Mouse (Mus musculus) kidney, postnatal 0 days (tissue): Measurements from ENCODE around the gene Cdk5rap2. TPM values are rescaled to one million over a fixed set of nuclear protein-coding genes. Genes with fewer than 3 reads are reported as not detected.

Source experiments
- ATAC-seq: fragments of 200-750 bp; cut with Nextera tagmentation; replicated peaks from 2 replicates; pipeline ENCODE4 v1.8.0; 2017; ENCODE audit warnings: low read depth, moderate number of reproducible peaks, moderate TSS enrichment, moderate library complexity; ENCODE audit not compliant: low FRiP score
- DNase-seq: peaks from one replicate; pipeline ENCODE4 v3.0.0-alpha.2; 2016; ENCODE audit warnings: low spot score
- H3K27ac ChIP-seq: fragments of 300-500 bp; sonication (generic); 2 replicates; pipeline ENCODE4 v1.5.1; 2014; ENCODE audit warnings: mild to moderate bottlenecking
- H3K27me3 ChIP-seq: fragments of 300-500 bp; sonication (generic); 2 replicates; pipeline ENCODE4 v1.6.1; 2014; ENCODE audit warnings: low read length, mixed read lengths; ENCODE audit not compliant: insufficient read depth
- H3K36me3 ChIP-seq: fragments of 300-500 bp; sonication (generic); 2 replicates; pipeline ENCODE4 v1.6.1; 2014; ENCODE audit warnings: low read length, mixed read lengths; ENCODE audit not compliant: insufficient read depth
- H3K4me1 ChIP-seq: fragments of 300-500 bp; sonication (generic); replicated peaks from 2 replicates; pipeline ENCODE4 v1.6.1; 2014; ENCODE audit warnings: antibody characterized with exemption, low read length, mixed read lengths; ENCODE audit not compliant: insufficient read depth
- H3K4me2 ChIP-seq: fragments of 300-500 bp; sonication (generic); 2 replicates; pipeline ENCODE4 v1.6.1; 2014; ENCODE audit warnings: mild to moderate bottlenecking, low read length, moderate library complexity, mixed read lengths
- H3K4me3 ChIP-seq: fragments of 300-500 bp; sonication (generic); replicated peaks from 2 replicates; pipeline ENCODE4 v1.5.1; 2014; ENCODE audit warnings: low read depth, low read length
- H3K9ac ChIP-seq: fragments of 300-500 bp; sonication (generic); 2 replicates; pipeline ENCODE4 v1.6.1; 2014; ENCODE audit warnings: low read depth, low read length
- H3K9me3 ChIP-seq: fragments of 300-500 bp; sonication (generic); replicated peaks from 2 replicates; pipeline ENCODE4 v1.6.1; 2016; ENCODE audit warnings: low read length, inconsistent platforms, mixed read lengths
- CTCF ChIP-seq: IDR thresholded peaks from 2 replicates; pipeline ENCODE4 v1.5.1; 2016; ENCODE audit warnings: antibody characterized with exemption, low read depth, mild to moderate bottlenecking, moderate library complexity
- WGBS: fragments of 180-500 bp; shearing (Covaris S2); extraction: QIAGEN DNeasy Blood & Tissue Kit; methylation state at CpG from one replicate; pipeline ENCODE4 v1.1.7; 2014; 5-methylcytosine and 5-hydroxymethylcytosine counted together
- polyA plus RNA-seq: library from polyadenylated mRNA; unstranded; fragments of >200 nt; fragmentation: Nextera tagmentation; extraction: Ambion mirVana; gene quantifications from 2 replicates; pipeline ENCODE4 v1.2.1, GENCODE M21; 2015

Gene Cdk5rap2
- polyA plus RNA-seq, 1 experiment from 2014 or later = 8.9 TPM

DNA sequence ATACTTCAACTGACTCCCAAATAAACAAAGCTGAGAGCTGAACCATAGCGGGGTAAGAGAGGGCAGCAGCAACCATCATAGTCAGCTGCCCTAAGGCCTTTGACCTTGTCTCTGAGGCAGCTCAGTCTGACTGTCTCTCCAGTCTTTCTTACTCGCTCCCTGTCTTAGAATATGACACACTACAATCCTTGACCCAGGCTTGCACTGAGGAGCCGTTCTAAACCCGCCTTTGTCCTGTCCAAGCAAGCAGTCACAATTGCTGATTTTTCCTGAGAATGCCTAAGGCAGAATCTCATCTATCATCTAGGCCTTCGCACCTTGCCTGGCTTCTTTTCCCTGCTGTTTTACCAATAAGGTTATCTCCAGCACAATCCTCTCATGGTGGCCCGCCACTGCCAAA, 164.5 kb downstream of the Cdk5rap2 start:
- WGBS = 55% methylated on average over 6 of the region's 6 CpGs
- Histone ChIP-seq H3K9me3 (no peaks in the 10 kb centered on the region), H3K27ac (no peak overlapping the region), H3K4me3 (no peak overlapping the region), H3K4me1 (no peaks in the 10 kb centered on the region), H3K36me3 (peaks cover 18% of the 10 kb centered on the region), H3K27me3 (no peaks in the 10 kb centered on the region), H3K4me2 (no peak overlapping the region), H3K9ac (no peak overlapping the region)
- no peak for TF ChIP-seq CTCF
- DNase-seq (no peak), ATAC-seq (no peak)

- DNase-seq = no peak
- peaks cover 29% of the 10 kb centered on the region for H3K36me3 ChIP-seq
Observed at GRCm38 (mm10) chr4:70243561-70244120, 166.6 kb downstream of the Cdk5rap2 start.

GRCm38 (mm10) chr4:70239731-70240130, 170.5 kb downstream of the Cdk5rap2 start:
- ATAC-seq (no peak), DNase-seq (no peak)
- no peaks in the 10 kb centered on the region for H3K27me3 ChIP-seq
- whole genome bisulfite sequencing = 94% methylated on average over 7 of the region's 7 CpGs
- H3K27ac ChIP-seq = no peak overlapping the region
- no peaks in the 10 kb centered on the region for H3K4me1 ChIP-seq
- H3K9me3 ChIP-seq = no peaks in the 10 kb centered on the region
- H3K4me3 ChIP-seq = no peak overlapping the region
- no peak overlapping the region for H3K4me2 ChIP-seq
- H3K9ac ChIP-seq = no peak overlapping the region
- peaks cover 42% of the 10 kb centered on the region for H3K36me3 ChIP-seq
- no peak for TF ChIP-seq CTCF

More at GRCm38 (mm10) chr4:70243561-70244120, 166.6 kb downstream of the Cdk5rap2 start:
- Histone ChIP-seq H3K4me1 (no peaks in the 10 kb centered on the region), H3K27ac (no peak overlapping the region), H3K9me3 (no peaks in the 10 kb centered on the region), H3K27me3 (no peaks in the 10 kb centered on the region), H3K4me3 (no peak overlapping the region), H3K4me2 (no peak overlapping the region), H3K9ac (no peak overlapping the region)
- 76% methylated on average over 3 of the region's 3 CpGs for WGBS
- ATAC-seq = no peak
- no peak for TF ChIP-seq CTCF

GRCm38 (mm10) chr4:70238862-70239261, 171.4 kb downstream of the Cdk5rap2 start:
- H3K4me2 ChIP-seq = no peak overlapping the region
- WGBS = 76% methylated on average over 6 of the region's 6 CpGs
- H3K27ac ChIP-seq = no peak overlapping the region
- no peak overlapping the region for H3K4me3 ChIP-seq
- peaks cover 45% of the 10 kb centered on the region for H3K36me3 ChIP-seq
- no peaks in the 10 kb centered on the region for H3K27me3 ChIP-seq
- no peaks in the 10 kb centered on the region for H3K9me3 ChIP-seq
- 0 out of 2 replicates have a peak, but pooled peaks have one; percentile 63 for ATAC-seq
- no peaks in the 10 kb centered on the region for H3K4me1 ChIP-seq
- DNase-seq = no peak
- no peak for TF ChIP-seq CTCF
- H3K9ac ChIP-seq = no peak overlapping the region

DNA sequence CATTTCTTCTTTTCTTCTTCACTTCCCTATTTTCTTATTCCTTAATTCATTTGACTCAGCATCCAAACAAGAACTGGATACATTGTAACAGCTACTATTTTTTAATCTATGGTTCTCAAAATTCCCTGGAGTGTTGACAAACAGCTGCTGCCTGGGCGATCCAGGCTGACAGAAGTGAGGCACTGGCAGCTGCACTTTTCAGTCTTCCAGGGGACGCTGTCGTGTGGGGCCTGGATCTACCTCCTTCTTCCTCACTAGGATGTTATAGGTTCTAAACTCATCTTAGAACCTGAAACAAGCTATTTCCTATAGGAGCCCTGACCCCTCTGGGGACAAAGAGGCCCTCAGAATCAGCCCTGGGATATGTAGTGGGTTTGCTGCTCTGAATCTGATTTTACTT, 177.9 kb downstream of the Cdk5rap2 start:
- TF ChIP-seq CTCF = no peak
- Histone ChIP-seq H3K9me3 (no peaks in the 10 kb centered on the region), H3K9ac (no peak overlapping the region), H3K4me1 (no peaks in the 10 kb centered on the region), H3K27ac (no peak overlapping the region), H3K4me2 (no peak overlapping the region), H3K4me3 (no peak overlapping the region), H3K27me3 (no peaks in the 10 kb centered on the region), H3K36me3 (peaks cover 17% of the 10 kb centered on the region; the same call in 1 of the 2 replicates)
- no peak for ATAC-seq
- WGBS = 85% methylated on average over 3 of the region's 3 CpGs
- no peak for DNase-seq

GRCm38 (mm10) chr4:70229874-70230273, 180.4 kb downstream of the Cdk5rap2 start:
- DNase-seq (no peak), ATAC-seq (no peak)
- H3K4me3 ChIP-seq = no peak overlapping the region
- 94% methylated on average over 4 of the region's 4 CpGs for WGBS
- H3K4me2 ChIP-seq = no peak overlapping the region
- no peaks in the 10 kb centered on the region for H3K9me3 ChIP-seq
- H3K27ac ChIP-seq = no peak overlapping the region
- peaks cover 13% of the 10 kb centered on the region; the same call in 1 of the 2 replicates for H3K36me3 ChIP-seq
- no peak overlapping the region for H3K9ac ChIP-seq
- no peaks in the 10 kb centered on the region for H3K27me3 ChIP-seq
- no peak for TF ChIP-seq CTCF
- no peaks in the 10 kb centered on the region for H3K4me1 ChIP-seq

DNA sequence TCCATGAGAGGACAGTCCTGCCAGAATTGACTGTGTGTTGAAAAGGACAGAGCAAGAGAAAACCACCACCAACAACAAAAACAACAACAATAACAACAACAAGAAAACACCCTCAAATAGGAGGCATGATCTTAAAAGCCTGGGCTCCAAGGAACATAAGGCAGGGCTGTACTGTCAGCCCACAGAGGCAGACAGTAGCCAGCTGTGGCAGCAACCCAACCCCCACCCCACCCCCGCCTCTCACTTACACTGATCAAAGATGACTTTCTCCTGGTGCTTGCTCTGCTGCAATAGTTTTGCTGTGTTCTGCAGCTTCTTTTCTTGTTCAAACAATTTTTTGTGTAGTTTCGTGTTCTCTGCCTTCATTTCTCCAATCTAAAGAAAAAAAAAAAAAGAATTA, 181.9 kb downstream of the Cdk5rap2 start:
- Histone ChIP-seq H3K9ac (no peak overlapping the region), H3K4me2 (no peak overlapping the region), H3K27ac (no peak overlapping the region), H3K36me3 (peaks cover 17% of the 10 kb centered on the region; the same call in 1 of the 2 replicates), H3K4me3 (no peak overlapping the region), H3K9me3 (no peaks in the 10 kb centered on the region), H3K4me1 (no peaks in the 10 kb centered on the region), H3K27me3 (no peaks in the 10 kb centered on the region)
- DNase-seq (peak; percentile 17), ATAC-seq (no peak)
- WGBS = 60% methylated on average over 2 of the region's 2 CpGs
- TF ChIP-seq CTCF = no peak
